Mouse (Mus musculus) heart, embryonic 15.5 days (tissue): Measurements from ENCODE around the gene Hnrnpk. TPM values are rescaled to one million over a fixed set of nuclear protein-coding genes. Genes with fewer than 3 reads are reported as not detected.
"Not testable (repeated sequence)": the region's sequence is repeated elsewhere in the genome, so short reads cannot be mapped to it uniquely, and the experiment has no call there.

ENCODE experiments used
- ATAC-seq: fragments of 200-750 bp; cut with Nextera tagmentation; replicated peaks from 2 replicates; pipeline ENCODE4 v1.8.0; 2017; ENCODE audit warnings: low read depth, moderate TSS enrichment; ENCODE audit not compliant: insufficient number of reproducible peaks, insufficient read depth, low FRiP score
- H3K27ac ChIP-seq: fragments of 300-500 bp; sonication (generic); 2 replicates; pipeline ENCODE4 v1.5.1; 2015; ENCODE audit warnings: mild to moderate bottlenecking, inconsistent platforms
- H3K27me3 ChIP-seq: fragments of 300-500 bp; sonication (generic); 2 replicates; pipeline ENCODE4 v1.6.1; 2015; ENCODE audit warnings: inconsistent platforms
- H3K36me3 ChIP-seq: fragments of 300-500 bp; sonication (generic); 2 replicates; pipeline ENCODE4 v1.6.1; 2015; ENCODE audit warnings: mild to moderate bottlenecking, inconsistent platforms
- H3K4me1 ChIP-seq: fragments of 300-500 bp; sonication (generic); replicated peaks from 2 replicates; pipeline ENCODE4 v1.6.1; 2015; ENCODE audit warnings: inconsistent platforms
- H3K4me2 ChIP-seq: fragments of 300-500 bp; sonication (generic); 2 replicates; pipeline ENCODE4 v1.6.1; 2015; ENCODE audit warnings: inconsistent platforms, mild to moderate bottlenecking, moderate library complexity
- H3K4me3 ChIP-seq: fragments of 300-500 bp; sonication (generic); 2 replicates; pipeline ENCODE4 v1.5.1; 2015; ENCODE audit warnings: mild to moderate bottlenecking, inconsistent platforms
- H3K9ac ChIP-seq: fragments of 300-500 bp; sonication (generic); 2 replicates; pipeline ENCODE4 v1.6.1; 2015; ENCODE audit warnings: mild to moderate bottlenecking, inconsistent platforms
- H3K9me3 ChIP-seq: fragments of 300-500 bp; sonication (generic); replicated peaks from 2 replicates; pipeline ENCODE4 v1.6.1; 2016; ENCODE audit warnings: inconsistent platforms
- WGBS: fragments of 180-500 bp; shearing (Covaris S2); methylation state at CpG from one replicate; pipeline ENCODE4 v1.1.7; 2015; ENCODE audit warnings: mixed read lengths; 5-methylcytosine and 5-hydroxymethylcytosine counted together
- polyA plus RNA-seq: library from polyadenylated mRNA; unstranded; fragments of >200 nt; fragmentation: Nextera tagmentation; extraction: Ambion mirVana; gene quantifications from 2 replicates; pipeline ENCODE4 v1.2.1, GENCODE M21; 2015

Gene Hnrnpk
- polyA plus RNA-seq, 1 experiment from 2014 or later = 888 TPM

DNA sequence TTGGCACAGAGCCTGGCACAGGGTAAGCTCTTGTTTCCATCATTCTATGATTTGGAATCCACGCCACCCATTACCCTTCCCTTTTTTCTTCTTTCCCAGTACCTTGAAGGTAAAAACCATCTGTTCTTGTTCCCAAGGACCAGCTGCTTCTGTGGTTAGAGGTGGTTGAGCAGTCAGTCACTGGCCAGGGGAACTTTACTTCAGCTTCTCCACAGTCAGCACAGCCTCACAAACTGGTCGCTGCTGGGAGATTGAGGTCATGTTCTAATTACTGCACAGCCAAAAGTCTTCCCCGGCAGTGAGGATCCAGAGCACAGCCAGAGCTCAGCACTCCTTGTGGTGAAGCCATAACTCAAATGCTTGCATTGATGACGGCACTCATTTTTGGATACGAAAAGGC, 12.7 kb upstream of the Hnrnpk start:
- H3K27me3 ChIP-seq = no peaks in the 10 kb centered on the region
- no peak overlapping the region for H3K4me2 ChIP-seq
- H3K27ac ChIP-seq = no peak overlapping the region
- 60% methylated on average over 5 of the region's 5 CpGs for WGBS
- no peak overlapping the region for H3K9ac ChIP-seq
- peaks cover 7% of the 10 kb centered on the region; the same call in 1 of the 2 replicates for H3K36me3 ChIP-seq
- H3K9me3 ChIP-seq = peaks cover 5% of the 10 kb centered on the region; the same call in 1 of the 2 replicates
- H3K4me3 ChIP-seq = no peak overlapping the region
- H3K4me1 ChIP-seq = 0 out of 2 replicates have a peak, but pooled peaks cover 8% of the 10 kb centered on the region
- ATAC-seq = no peak

DNA sequence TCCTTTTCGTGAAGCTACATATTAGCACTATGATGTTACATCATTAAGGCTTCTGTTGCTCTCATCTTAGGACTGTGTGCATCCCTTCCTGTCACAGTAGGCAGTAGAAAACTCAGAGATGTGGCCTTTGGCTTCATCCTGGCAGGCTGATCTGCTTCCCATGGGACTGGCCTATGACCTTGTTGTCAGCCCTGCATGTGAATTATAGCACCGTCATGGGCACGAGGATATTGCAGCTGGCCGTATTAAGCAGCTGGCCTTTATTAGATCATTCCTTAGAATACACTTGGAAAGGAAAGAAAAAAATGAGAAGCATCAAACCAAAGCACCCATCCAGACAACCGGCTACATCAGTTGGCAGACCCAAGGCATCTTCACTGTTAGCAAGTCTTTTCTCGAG, 12.2 kb upstream of the Hnrnpk start:
- H3K27ac ChIP-seq = no peak overlapping the region
- no peak for ATAC-seq
- no peak overlapping the region for H3K9ac ChIP-seq
- no peak overlapping the region for H3K4me2 ChIP-seq
- whole genome bisulfite sequencing = 80% methylated on average over 6 of the region's 6 CpGs
- 0 out of 2 replicates have a peak, but pooled peaks cover 8% of the 10 kb centered on the region for H3K4me1 ChIP-seq
- H3K36me3 ChIP-seq = peaks cover 10% of the 10 kb centered on the region; the same call in 1 of the 2 replicates
- no peaks in the 10 kb centered on the region for H3K27me3 ChIP-seq
- no peak overlapping the region for H3K4me3 ChIP-seq
- H3K9me3 ChIP-seq = peaks cover 5% of the 10 kb centered on the region; the same call in 1 of the 2 replicates

DNA sequence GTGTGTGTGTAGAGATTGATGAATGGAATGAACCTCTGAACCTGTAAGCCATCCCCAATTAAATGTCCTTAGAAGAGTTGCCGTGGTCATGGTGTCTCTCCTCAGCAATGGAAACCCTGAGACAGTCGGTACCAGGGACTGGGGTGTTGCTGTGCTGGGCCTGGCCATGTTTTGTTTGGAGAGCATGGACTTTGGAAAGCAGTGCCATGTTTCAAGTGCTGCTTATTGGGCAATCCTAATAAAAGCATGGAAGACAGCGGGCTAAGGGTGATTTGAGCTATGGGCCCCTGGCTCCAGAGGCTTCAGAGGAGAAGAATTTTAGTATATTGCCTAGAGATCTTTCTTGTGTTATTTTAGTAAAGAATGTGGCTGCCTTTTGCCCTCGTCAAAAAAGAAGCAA, 7.9 kb upstream of the Hnrnpk start:
- H3K4me1 ChIP-seq = 0 out of 2 replicates have a peak, but pooled peaks cover 7% of the 10 kb centered on the region

DNA sequence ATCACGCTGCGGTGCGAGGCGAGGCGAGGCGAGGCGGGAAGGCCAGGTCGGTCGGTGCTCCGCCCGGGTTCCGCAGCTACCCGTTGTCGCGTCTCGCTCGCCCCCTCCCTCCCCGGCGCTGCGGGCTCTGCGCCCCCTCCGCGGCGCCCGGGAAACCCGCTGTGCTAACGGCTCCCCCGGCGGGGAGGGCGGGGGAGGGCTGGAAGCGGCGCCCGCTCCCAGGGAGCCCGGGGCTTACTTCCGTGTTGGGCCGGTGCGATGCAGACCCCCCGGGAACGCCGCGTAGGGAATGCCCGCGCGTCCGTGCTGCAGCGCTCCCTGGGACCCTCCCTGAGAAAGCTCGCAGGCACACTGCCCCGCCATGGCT, 416 bp downstream of the Hnrnpk start:
- Histone ChIP-seq H3K4me1 (peaks cover 8% of the 10 kb centered on the region), H3K4me3 (peak overlapping the region; percentile 100), H3K27ac (peak overlapping the region; percentile 100), H3K4me2 (peak overlapping the region; percentile 64), H3K9me3 (no peaks in the 10 kb centered on the region), H3K36me3 (peaks cover 11% of the 10 kb centered on the region), H3K9ac (peak overlapping the region; percentile 100), H3K27me3 (no peaks in the 10 kb centered on the region)
- under 1% methylated on average over 46 of the region's 48 CpGs for WGBS
- ATAC-seq = peak; percentile 69

More for the DNA sequence above, 7.9 kb upstream of the Hnrnpk start:
- Histone ChIP-seq H3K4me2 (no peak overlapping the region), H3K36me3 (peaks cover 14% of the 10 kb centered on the region; the same call in 1 of the 2 replicates), H3K27me3 (no peaks in the 10 kb centered on the region), H3K9me3 (peaks cover 5% of the 10 kb centered on the region; the same call in 1 of the 2 replicates), H3K27ac (no peak overlapping the region), H3K9ac (no peak overlapping the region), H3K4me3 (no peak overlapping the region)
- WGBS = 92% methylated on average over 4 of the region's 4 CpGs
- ATAC-seq = no peak

DNA sequence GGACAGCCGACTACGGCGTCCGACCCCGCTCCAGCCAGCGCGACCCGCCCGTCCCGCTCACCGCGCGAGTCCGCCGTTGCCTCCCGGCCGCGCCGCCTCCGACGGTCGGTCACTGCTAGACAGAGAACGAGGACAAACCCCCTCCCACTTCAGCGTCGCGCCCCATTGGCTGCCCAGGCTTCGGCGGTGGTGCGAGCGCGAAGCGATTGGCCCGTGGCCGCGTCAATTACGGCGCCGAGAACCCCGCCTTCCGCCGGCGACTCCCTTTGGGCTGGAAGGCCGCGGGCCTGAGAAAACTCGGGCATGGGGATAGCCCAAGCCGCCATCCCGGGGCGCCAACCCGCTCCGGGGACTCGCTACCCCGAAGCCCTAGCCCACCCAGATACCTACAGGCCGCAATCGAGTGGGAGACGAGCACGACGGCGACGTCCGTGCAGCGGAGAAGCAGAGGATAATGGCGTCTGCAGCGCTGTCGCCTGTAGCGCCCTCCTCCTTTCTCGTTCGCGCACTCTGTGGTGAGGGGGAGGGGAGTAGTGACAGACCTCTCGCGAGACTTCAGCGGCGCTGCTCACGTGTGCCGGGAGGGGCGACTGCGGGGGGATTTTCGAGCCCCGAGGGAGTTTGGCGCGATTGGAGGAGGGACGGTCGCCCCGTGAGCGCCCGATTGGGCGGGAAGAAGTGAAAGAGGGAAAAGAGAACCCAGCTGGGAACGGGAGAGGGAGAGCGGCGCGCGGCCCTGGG, 970 bp downstream of the Hnrnpk start, which contains the start of gene Rmi1:
Gene Rmi1 (plus strand): TSS at position 246 of the 741 bp plus-strand sequence.
- peak within 1 kb of the TSS; percentile 100 for H3K4me3 ChIP-seq
- peaks cover 17% of the 10 kb centered on the region for H3K36me3 ChIP-seq
- peak; percentile 91 for ATAC-seq
- H3K4me1 ChIP-seq = peaks cover 8% of the 10 kb centered on the region
- H3K27me3 ChIP-seq = no peaks in the 10 kb centered on the region
- peak within 1 kb of the TSS; percentile 100 for H3K9ac ChIP-seq
- under 1% methylated on average over 91 of the region's 91 CpGs for WGBS
- H3K9me3 ChIP-seq = no peaks in the 10 kb centered on the region
- H3K4me2 ChIP-seq = peak within 1 kb of the TSS; percentile 74
- peak within 1 kb of the TSS; percentile 100 for H3K27ac ChIP-seq

DNA sequence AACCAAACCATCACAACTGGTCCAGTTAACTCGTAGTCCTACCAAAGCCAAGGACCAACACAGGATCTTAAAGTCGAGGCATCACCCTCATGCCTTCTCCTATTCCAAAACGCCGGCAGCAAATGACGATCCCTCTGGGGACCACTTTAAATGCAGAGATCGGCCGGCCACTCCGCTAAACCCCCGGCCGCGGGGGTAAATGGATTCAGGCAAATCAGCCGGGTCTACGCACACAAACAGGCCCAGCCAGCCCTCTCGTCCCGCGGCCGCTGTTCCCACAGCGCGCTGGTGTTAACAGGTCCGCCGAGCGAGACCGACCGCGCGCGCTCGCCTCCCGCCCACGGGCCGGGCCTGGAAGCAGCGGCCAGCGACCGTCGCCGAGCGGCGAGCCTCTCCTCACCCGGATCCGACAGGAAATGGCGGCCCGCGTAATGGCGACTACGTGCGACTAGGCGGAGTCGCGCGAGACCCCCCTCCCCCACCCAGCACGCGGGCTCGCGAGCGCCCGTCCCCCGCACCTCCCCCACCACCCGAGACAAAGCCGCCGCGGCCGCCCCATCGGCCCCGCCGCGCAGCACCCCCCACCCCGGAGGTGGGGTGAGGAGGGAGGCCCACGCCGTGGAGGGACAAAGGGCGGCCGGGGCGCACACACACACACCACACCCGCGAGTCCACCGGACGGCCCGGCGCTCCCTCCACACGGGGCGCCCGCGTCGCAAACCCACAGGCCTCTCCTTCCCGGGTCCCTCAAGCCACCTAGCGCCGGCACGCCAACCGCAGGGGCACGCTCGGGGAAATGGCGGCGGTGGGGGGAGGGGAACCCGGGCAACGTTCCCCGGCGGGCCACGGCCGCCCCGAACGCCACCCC, 1.8 kb downstream of the Hnrnpk start:
- Histone ChIP-seq H3K27me3 (no peaks in the 10 kb centered on the region), H3K4me2 (peak overlapping the region; percentile 74), H3K4me1 (peaks cover 8% of the 10 kb centered on the region), H3K9me3 (no peaks in the 10 kb centered on the region), H3K27ac (peak overlapping the region; percentile 100), H3K4me3 (peak overlapping the region; percentile 100), H3K9ac (peak overlapping the region; percentile 100), H3K36me3 (peaks cover 21% of the 10 kb centered on the region)
- under 1% methylated on average over 80 of the region's 100 CpGs for WGBS
- peak; percentile 25 for ATAC-seq

DNA sequence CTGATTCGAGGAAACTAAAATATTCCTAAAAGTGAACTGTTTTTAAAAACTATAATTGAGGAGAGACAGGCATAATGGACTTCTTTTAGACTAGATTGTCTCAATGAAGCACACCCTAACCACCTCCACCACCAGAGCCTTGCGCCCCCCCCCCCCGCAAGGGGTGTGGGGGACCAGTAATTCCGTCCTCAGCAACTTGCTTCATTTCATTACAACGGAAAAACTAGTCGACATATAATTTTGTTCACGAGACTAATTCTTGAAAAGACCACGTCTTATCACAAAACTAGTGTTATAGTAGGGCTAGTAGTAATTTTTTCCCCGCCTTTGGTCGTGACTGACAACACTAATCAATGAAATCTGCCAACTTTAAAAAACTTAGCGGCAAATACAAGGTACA, 2.6 kb downstream of the Hnrnpk start:
- under 1% methylated on average over 11 of the region's 11 CpGs for WGBS
- H3K9ac ChIP-seq = peak overlapping the region; percentile 100
- no peak for ATAC-seq
- H3K4me3 ChIP-seq = peak overlapping the region; percentile 100
- H3K36me3 ChIP-seq = peaks cover 29% of the 10 kb centered on the region
- peak overlapping the region; percentile 74 for H3K4me2 ChIP-seq
- H3K27ac ChIP-seq = no peak overlapping the region
- no peaks in the 10 kb centered on the region for H3K9me3 ChIP-seq
- H3K4me1 ChIP-seq = peaks cover 8% of the 10 kb centered on the region
- H3K27me3 ChIP-seq = no peaks in the 10 kb centered on the region

DNA sequence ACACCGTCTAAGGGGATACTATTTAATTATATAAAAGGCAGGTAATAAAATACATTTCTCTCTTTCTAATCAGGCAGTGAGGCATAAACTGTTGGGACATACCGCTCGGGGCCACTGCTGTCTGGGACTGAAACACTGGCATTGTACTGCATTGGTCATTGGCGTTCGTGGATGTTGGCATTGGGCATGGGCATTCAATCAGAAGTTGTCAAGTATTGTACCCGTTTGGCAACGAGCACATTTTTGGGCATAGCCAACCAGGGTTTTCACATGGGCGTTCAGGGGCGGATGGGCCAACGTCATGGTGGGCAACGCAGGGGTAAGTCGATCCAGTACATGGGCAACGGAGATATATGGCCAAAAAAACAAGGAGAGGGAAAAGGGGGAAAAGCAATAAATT, 5.5 kb downstream of the Hnrnpk start:
- Histone ChIP-seq H3K9me3 (no peaks in the 10 kb centered on the region), H3K4me2 (no peak overlapping the region), H3K4me1 (peaks cover 6% of the 10 kb centered on the region), H3K4me3 (no peak overlapping the region), H3K27me3 (no peaks in the 10 kb centered on the region), H3K27ac (no peak overlapping the region), H3K36me3 (peaks cover 56% of the 10 kb centered on the region), H3K9ac (no peak overlapping the region)
- WGBS = 90% methylated on average over 13 of the region's 13 CpGs
- ATAC-seq = no peak

DNA sequence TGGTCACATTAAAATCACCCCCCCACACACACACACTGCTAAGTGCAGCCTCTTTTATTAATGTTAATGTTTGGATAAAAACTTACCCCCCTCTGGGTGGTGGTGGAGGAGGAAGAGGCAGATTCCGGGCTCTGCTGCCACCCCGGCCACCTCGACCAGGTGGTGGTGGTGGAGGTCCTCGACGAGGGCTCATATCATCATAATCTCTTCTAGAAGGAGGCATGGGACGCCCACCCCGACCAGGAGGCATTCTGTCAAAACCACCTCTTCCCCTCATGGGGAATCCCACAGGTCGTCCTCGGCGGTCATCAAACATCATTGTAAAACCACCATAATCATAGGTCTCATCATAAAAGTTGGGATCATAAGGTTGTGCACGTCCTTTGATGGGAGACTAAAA, 8.8 kb downstream of the Hnrnpk start:
- not testable (repeated sequence) for ATAC-seq, H3K27ac ChIP-seq, H3K4me3 ChIP-seq, H3K9ac ChIP-seq, H3K9me3 ChIP-seq, H3K27me3 ChIP-seq, H3K4me1 ChIP-seq, H3K4me2 ChIP-seq
- H3K36me3 ChIP-seq = peaks cover 71% of the 10 kb centered on the region
- 79% methylated on average over 11 of the region's 11 CpGs for WGBS

DNA sequence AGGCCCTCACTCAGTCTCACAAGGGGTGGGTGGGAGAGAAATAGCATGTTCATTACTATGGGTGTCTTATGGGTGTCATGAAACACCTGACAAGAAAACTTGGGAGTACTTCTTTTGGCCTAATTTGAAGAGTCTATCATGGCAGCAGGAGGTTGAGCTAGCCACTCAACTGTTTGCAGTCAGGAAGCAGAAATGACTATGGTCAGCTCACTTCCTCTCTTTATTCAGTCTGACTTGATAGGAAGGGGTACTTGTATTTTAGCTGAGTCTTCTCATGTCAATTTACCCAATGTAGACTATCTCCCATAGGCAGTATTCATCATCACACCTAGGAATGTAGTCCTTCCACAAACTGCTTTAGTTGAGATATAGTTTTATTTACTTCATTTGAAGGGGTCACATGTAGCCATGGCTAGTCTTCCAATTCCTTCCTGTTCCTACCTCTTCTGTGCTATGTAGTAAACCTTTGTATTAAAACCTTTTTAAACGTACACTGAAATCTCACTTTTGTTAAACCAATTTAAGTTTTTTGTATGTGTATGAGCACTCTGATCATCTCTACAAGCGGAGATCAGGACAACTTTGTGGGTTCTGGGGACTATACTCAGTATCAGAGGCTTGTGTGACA, 13.7 kb downstream of the Hnrnpk start:
- Histone ChIP-seq H3K4me2 (no peak overlapping the region), H3K27ac (no peak overlapping the region), H3K9me3 (no peaks in the 10 kb centered on the region), H3K36me3 (peaks cover 34% of the 10 kb centered on the region), H3K9ac (no peak overlapping the region), H3K27me3 (no peaks in the 10 kb centered on the region), H3K4me1 (peaks cover 7% of the 10 kb centered on the region; the same call in 1 of the 2 replicates), H3K4me3 (no peak overlapping the region)
- ATAC-seq = no peak
- WGBS = 77% methylated on average over 2 of the region's 2 CpGs

DNA sequence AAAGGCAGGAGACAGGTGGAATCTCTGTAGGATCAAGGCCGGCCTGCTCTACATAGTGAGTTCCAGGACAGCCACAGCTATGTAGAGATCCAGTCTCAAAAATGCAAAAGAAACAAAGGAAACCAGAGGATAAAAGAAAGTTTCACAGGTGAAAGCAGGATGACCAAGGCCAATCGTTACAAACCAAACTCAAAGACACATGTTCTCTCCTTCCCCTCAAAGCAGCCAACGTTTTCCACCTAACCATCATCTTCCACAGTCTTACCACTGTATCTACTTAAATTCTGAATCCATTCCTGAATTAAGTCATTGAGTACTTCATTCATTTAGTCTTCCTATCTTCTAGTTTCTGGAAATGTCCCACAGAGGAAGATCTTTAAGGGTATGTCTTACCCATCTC, 14.8 kb downstream of the Hnrnpk start:
- no peak overlapping the region for H3K4me2 ChIP-seq
- no peak overlapping the region for H3K27ac ChIP-seq
- no peak for ATAC-seq
- H3K9ac ChIP-seq = no peak overlapping the region
- no peaks in the 10 kb centered on the region for H3K27me3 ChIP-seq
- 35% methylated on average over 3 of the region's 3 CpGs for WGBS
- peaks cover 24% of the 10 kb centered on the region for H3K36me3 ChIP-seq
- no peak overlapping the region for H3K4me3 ChIP-seq
- no peaks in the 10 kb centered on the region for H3K9me3 ChIP-seq
- peaks cover 12% of the 10 kb centered on the region for H3K4me1 ChIP-seq
